Mouse (Mus musculus) retina, adult 2 months (tissue): Measurements from ENCODE around the gene Mphosph6.

Experiments used
- DNase-seq: peaks from one replicate; pipeline ENCODE4 v3.0.0-alpha.2; 2012; ENCODE audit warnings: low read depth, low spot score

Mphosph6 gene

DNA sequence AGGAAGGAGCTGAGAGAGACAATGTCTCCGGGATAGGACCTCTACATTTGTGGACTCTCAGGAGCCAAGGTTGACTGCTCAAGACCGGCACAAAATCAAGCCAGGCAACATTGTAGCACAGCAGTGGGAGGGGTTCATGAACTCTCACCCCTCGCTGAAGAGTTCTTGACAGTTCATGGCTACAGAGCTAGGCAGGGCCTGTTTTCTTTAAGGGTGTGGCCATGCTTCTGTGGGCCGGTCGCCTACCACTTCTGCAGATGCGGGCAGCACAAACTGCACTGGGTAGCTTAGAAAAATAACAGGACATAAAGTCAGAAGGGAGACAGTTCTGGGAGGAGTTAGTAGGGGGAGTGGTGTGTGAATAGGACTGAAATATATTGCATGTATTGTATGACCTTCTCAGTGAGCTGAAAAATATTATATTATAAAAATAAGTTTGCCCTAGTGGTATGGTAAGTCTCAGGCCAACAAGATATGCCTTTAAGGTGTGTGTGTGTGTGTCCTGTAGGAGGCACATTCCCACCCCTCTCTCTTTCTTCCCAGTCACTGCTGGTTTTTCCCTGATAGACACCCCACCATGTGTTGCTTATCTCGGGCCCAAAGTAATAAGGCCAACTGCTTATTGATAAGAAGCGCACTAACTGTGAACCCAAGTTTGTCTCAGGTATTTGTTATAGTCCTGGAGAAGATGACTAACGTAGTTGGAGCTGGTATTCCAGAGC is 30.5 kb downstream of the Mphosph6 start:
- no peak for DNase-seq

DNA sequence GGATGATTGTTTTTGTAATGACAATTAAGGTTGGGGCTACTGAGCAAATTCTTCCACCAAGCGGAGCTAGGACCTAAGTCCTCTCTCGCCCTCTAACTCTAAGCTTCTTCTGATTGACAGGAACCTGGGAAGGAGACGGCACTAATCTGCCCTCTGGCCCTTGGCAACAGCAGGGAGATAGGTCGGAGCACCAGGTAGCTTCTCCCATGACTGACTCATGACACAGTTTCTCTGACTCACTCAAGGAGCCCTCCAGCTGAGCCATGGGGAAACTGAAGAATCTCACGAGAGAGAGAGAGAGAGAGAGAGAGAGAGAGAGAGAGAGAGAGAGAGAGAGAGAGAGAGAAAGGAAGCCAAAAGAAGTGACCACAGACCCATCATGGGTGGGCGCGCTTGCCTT is 32.8 kb downstream of the Mphosph6 start:
- DNase-seq = no peak

DNA sequence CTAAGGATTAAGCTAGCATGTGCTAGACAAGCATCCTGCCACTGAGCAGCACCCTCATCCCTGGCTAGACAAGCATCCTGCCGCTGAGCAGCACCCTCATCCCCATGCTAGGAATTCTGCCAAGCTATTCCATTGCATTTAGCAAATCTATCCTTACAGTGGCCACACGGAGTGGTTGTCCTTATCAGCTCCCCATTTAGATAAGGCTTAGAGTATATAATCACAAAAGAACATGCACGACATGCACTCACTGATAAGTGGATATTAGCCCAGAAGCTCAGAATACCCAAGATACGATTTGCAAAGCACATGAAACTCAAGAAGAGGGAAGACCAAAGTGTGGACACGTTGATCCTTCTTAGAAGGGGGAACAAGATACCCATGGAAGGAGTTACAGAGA is 35.8 kb downstream of the Mphosph6 start:
- no peak for DNase-seq

- DNase-seq = no peak
Observed at GRCm38 (mm10) chr8:117764625-117765024, 37.1 kb downstream of the Mphosph6 start.

DNA sequence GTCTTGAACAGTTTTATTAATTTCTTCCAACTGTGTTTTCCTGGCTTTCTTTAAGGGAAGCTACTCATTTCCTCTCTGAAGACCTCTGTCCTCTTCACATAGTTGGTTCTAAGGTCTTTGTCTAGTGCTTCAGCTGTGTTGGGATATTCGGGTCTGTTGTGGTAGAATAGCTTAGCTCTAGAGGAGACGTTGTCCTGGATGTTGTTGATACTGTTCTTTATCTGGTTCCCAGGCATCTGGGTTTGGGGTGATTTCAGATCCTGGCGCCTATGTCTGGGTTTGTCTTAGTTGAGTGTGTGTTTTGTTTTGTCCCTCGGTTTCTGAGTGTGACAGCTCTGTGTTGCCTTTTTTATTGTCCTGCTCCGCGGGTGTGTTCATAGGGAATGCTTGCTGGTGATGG is 39.0 kb downstream of the Mphosph6 start:
- no peak for DNase-seq

DNA sequence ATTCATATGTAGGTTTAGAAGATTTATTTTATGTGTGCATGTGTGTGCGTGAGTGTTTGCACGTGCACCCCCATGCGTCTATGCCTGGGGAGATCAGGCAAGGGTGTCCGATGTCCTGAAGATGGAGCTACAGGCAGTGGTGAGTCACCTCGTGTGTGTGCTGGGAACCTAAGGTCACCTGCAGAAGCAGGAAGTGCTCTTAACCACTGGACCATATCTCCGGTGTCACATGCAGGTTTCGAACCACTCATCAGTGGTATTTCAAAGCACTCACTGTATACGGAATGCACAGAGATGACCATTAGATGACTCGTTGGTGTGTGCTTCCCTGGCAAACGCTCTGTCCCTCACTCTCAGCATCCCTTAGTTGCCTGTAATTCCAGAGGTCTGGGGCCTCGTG is 43.8 kb downstream of the Mphosph6 start:
- no peak for DNase-seq

DNA sequence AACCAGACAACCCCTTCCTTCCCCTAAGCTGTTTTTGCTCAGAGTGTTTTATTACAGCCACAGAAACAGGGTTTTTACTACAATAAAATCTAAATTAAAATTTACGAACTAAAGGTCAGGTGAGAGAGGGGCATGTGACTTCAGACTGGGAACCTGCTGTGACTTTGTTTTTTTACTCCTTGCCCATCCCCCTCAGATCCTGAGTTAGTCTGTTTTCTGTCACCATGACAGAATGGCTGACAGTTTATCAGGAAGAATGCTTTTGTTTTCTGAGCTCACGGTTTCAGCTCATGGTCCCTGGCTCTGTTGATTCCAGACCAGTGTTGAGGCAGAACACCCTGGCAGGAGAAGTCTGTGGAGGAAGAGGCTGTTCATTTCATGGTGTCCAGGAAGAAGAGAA is 52.3 kb downstream of the Mphosph6 start:
- DNase-seq = no peak

GRCm38 (mm10) chr8:117747886-117748730 is 53.6 kb downstream of the Mphosph6 start:
- DNase-seq = no peak

GRCm38 (mm10) chr8:117747428-117747827 is 54.3 kb downstream of the Mphosph6 start:
- DNase-seq = no peak

- no peak for DNase-seq
Observed at GRCm38 (mm10) chr8:117746651-117747050, 55.1 kb downstream of the Mphosph6 start.

DNA sequence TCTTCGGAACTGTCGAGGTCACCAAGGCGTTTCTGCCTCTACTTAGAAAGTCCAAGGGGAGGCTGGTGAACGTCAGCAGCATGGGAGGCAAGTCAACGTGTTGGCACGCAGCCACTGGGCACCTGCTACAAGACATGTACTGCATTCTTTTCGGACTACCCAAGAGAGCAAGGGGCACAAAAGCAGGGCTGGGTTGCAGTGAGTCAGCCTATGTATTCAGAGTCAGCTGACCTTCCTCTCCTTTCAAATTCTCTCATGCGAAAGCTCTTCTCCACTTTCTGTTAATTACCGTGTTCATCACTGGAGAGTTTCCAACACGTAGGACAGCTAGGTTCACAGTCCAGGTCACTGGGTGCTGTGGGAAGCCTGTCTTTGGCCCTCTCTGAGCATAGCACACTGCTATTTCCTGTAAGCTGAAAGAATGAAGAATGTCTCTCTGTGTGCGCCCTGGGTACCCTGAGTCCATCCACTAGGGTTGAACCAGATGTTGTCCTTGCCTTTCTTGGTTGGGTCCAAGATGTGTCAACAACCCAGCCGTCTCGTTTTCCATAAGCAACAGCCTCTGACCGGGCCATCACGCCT is 59.2 kb downstream of the Mphosph6 start:
- DNase-seq = no peak
